Mouse (Mus musculus) right cerebral cortex, adult 18-20 months (tissue): ENCODE data around the gene Ccdc33.

Experiments used
- DNase-seq: peaks from one replicate; pipeline ENCODE4 v3.0.0; 2022; ENCODE audit warnings: mixed read lengths

Ccdc33 gene

DNA sequence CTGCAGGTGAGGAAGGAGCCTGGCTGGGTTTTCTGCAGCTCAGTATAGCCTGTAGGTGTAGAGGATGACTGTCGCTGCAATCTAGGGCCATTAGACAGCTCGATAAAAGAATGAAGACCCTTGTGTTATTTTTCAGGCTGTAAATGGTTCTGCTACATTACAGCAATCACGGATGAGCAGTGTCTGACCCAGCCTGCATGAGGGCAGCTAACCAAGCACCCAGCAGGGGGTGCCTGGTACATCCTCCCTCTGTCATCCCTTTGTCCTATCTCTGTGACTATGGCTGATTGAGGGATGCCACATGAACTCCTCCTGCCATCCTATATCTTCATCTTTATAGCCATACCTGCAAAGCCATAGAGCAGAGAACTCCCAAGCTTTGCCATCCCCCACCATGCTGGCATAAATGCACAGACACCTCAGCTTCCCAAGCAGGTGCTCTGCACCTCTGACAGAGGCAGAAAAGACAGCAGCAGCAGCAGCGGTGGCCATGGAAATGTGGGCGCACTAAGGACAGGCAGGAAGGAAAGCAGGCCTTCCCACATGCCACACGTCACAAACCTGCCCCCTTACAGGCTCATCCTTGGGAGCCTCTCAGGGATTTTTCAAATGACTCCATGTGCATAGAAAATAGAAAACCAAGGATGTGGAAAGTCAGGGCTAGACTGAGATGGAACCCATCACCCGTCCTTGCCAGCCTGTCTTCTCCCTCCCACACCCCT lies 31.2 kb downstream of the Ccdc33 start:
- DNase-seq = peak; percentile 78

DNA sequence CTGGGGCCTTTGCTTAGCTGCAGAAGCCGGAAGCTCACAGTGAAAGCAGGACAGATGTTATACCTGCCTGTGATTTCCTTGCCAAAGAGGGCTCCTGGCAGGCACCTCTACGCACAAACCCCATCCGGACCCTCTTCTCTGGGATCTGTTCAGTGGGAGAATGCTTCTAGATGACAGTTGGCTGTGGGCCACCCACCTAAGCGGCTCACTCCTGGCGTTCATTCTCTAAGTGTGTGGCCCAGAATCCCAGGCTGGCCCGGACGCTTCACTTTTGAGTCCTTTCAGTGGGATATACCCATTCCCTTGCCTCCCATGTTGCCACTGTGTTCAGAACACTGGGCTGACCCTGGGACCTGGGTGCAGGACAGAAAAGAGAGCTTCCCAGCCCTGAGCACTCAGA lies 31.8 kb downstream of the Ccdc33 start:
- DNase-seq = no peak

DNA sequence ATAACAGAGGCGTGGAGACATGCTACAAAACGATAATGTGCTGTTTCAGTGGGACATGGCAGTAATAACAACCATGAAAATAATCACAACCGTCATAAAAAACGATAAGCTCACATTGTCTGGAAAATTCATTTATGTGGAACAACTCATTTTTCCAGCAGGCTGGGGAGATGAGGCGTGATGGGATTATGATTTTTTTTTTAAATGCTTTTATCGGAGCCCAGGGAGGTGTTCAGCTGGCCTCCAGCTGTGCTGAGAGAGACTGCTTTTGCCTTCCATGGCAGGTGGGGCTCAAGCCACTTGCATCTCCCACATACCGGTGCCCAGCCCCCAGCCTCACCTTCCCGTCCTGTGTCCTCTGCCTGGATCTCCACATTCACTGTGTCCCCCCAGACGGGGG lies 32.4 kb downstream of the Ccdc33 start:
- DNase-seq = no peak

DNA sequence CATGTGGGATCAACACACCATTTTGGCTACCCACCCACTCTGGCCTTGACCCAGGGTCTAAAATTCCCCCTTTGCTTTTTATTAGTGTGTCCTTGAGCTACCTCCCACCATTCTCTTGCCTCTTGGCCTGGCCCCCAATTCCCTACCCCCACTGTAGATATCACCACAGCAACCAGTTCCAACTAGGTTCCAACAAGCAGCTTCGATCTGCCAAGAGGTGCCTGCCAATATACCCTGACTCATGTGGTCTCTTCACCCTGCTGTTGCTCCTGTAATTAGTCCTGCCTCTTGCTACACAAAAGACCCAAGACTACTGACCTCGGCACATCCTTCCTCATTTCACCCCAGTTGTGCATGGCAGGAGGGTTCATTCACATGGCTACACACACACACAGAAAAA lies 33.5 kb downstream of the Ccdc33 start:
- no peak for DNase-seq

DNA sequence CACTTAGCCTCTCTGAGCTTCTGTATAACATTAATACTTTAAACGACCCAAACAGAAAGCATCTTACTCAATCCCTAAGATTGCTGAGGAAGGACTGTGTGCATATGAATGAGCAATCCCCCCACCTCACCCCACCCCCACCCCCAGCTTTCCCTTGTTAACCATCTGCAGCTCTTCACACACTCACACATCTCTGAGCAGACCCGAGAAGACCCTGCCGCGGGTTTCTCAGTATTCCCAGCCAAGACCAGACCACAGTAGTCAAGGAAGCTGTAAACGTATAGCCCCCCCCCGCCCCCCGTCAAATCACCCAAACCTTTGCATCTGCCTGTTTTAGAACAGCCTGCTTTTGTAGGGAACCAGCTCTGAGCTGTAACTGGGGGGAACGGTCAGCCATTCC lies 34.0 kb downstream of the Ccdc33 start:
- DNase-seq = no peak

DNA sequence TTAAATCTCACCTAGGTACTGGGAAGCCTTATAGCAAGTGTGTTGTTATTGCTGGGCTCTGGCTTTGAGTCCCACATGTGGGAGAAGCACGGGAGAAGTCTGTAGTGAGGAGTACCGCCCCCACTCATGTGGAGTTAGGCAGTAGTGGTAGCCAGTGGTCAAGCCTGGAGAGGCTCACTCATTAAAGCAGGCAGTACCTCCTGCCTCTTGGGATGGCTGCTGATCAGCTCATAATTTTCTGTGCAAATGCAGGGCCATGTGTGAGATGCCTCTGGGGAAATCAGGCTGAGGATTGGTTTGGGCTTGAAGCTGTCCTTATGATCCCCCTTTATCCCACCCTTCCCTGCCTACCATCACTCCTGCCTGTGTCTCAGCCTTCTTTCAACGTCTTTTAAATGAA lies 44.1 kb downstream of the Ccdc33 start:
- no peak for DNase-seq

DNA sequence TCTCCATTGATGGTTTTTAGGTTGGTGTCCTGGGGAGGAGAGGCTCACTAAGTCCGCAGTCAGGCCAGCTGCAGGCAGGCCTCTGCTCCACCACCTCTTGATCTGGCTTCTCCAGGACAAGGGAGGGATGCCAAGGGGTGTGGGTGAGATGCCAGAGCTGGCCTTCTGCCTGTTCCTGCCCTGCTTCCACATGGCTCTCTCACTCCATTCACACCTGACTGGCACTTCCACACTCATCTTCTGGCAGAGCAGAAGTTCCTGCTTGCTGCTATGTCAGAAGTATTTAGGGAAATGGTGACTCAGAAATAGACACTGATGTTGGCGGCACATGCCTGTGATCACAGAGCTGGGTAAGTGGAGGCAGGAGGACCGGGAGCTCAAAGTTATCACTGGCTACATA lies 51.1 kb downstream of the Ccdc33 start:
- peak; percentile 74 for DNase-seq

DNA sequence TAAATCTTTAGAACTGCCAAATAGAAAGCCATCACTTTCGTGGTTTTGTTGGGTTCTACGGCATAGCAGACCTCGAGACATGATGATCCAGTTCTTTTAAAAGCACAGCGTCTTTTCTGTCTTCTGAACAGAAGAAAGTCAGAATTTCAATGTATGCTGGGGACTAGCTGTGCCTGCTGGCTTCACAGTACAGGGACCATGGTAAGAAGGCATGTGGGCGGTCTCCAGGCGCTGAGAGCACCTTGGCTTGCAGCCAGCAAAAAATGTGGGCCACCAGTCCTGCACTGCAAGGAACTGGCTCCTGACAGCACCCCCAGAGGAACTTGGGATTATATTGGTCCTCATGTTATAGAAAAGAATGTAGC lies 51.9 kb downstream of the Ccdc33 start:
- DNase-seq = peak; percentile 92

DNA sequence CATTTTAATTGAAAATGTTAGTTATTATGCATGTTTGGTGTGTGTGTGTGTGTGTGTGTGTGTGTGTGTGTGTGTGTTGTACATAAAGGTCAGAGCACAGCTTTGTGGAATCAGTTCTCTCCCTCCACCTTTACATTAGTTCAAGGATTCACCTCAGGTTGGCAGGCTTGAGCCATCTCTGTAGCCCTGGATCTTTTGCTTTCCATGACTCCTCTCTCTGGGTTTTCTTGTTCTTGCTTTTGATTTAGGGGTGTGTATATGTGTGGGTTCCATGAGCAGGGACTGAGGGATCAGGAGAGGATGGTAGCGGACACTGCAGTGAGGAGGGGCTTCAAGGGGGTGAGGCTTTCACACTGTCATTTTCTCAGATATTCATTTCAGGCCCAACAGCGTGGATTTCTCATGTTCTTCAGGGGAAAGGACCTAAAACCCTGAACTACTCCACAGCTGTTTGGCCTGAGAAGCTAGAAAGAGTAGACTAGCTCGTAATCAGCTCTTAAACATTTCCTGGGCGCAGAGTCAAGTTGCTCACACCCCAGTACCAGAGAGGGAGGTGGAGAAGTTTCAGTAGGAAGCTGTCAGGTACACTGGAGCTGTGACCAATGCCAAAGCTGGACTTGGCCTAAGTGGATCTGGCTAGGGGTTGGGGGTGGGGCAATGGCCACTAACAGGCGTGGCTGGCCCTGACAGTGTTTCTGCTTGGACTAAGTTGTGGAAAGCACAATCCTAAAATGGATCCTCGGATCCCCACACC lies 52.5 kb downstream of the Ccdc33 start:
- peak; percentile 43 for DNase-seq

DNA sequence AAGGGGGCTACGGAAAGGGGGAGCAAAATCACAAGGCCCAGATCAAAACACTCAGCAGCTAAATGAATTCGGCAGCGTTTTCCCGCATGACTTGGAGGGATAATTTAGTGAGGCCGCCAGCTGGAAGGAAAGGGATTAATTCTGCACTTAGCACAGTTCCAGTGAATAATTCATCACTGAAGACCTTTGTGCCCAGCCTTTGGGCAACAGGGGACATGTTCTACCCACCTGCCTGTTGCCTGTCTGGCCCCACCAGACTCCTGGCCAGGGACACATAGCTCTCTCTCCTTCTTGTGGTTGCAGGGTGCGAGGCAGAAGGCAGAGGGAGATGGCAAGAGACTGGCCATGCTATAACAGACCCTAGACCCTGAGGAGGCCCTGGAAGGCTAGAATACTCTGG lies 53.1 kb downstream of the Ccdc33 start:
- DNase-seq = no peak

DNA sequence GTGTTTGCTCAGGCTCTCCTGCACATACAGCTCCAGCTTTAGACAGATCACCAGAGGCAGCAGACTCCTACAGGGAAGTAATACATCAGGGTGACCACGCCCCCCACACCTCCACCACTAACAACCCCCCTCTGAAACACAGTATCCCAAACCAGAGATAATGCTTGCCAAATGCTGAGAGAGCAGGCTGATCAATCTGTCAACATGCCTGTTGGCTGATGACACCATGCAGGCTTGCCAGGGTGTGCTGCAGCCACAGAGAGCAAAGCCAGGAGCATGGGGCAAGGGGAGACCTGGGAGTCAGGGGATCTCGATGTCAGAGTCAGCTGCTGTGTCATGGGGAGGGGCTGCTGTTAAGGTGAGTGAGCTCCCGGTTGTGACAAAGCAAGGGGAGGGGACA lies 55.1 kb downstream of the Ccdc33 start, which contains the start of gene Stra6:
Gene Stra6 (plus strand): TSS at position 258 of the 400 bp plus-strand sequence.
- no peak for DNase-seq

DNA sequence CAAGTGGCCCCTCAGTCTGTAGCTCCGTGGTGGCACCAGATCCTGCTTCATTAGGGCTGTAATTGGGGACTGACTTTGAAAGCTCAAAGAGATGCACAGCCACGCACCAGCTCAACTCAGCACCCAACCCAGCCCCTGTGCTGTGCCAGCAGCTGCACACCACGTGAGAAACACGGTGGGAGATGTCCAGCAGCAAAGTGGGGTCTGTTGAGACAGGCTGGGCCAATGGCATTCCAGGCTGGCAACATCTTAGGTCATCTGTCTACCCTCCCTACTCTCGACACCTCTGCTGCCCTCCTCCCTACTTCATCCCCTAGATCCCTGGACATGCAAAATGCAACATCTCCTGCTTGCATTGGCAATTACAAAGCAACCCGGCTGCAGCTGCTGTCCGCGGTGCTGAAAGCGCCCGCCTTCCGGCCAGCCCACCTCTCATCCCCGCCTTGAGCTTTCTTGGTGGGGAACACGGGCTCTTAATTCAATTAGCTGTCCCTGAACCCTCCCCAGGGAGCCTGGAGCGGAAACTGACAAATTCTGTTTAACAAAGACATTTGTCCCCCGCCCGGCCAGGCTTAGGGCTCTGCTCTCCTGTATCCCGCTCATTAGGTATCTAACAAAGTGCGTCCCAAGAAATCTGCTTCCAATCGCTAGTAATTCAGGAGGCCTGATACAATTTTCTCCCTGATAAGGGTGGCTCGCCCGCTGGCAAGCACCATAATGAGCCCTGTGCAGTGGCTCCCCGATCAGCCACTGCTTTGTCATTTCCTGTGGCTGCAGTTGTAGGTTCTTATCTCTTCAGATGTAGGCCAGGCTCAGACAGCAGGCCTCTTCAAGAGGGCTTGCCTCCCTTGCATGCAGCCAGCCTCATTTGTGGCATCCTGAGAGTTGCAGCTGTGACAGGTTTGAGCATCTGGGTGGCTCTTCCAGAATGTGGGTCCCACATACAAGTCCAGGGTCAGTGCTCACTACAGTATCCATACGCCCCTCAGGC lies 57.7 kb downstream of the Ccdc33 start:
- no peak for DNase-seq

DNA sequence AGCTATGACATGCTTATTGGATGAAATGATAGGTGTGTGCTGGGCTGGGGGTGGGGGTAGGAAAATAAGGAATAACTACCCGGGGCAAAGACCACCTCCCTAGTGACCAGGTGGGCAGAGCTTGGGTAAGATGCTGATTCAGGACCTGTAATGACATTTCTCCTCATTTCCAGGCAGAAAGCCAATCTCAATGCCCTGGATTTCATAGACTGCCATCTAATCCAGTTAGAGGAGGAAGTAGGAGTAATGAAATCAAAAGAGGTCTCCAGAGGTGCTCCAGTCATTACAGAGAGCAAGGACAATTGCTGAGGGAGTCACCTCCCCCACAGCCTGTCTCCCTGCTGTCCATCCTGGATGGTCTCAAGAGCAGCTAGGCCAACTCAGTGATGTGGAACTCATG lies 58.7 kb downstream of the Ccdc33 start:
- DNase-seq = no peak

DNA sequence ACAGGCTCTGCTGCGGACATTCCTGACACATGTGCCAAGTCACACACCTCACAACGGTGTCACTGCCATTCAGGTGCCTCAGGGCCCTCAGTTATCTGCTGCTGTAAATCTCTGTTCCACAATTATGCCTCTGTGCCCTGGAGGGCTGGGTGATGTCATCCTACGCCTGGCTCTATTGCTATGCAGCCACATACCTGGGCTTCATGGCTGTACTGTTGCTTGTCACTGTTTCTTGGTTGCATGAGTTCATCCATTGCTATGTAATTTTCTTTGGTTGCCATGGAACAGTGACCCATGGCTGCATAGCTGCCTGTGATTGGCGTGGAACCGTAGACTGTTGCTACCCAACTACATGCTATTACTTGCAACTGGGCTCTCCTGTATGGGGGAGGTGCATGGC lies 63.0 kb downstream of the Ccdc33 start:
- DNase-seq = no peak

DNA sequence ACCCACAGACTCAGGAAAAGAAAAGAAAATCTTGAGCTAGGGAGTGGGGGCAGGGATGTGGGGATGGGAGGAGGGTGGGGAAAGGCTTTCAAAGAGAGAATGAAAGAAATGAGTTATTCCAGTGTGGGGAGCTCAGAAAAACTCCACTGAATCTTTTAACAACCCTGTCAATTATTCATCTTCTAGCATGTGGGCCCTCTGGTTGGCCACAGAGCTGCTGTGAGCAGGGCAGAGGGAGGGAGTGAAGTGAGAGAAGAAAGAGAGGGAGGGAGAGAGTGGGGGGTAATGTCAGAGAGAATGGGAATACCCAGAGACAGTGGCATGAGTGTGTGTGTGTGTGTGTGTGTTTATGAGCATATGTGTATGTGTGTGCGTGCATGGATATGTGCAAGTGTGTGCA lies 64.6 kb downstream of the Ccdc33 start:
- DNase-seq = no peak

DNA sequence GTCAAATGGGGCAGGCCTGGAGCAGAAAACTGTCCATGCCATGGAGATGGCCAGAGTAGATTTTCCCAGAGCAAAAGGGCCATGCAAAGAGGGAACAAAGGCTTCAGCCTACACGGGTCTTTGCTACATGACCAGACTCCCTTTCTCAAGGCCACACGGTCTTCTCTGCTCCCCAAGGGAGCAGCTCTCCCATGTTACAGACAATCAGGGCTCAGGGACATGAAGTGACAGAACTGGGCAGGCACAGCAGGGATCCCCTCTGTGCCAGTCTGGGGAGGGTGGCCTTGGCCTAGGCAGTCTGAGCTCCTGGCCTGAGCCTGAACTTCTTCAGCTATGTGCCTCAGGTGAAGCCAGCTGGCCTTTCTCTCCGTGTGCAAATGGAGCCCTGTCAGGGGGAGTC lies 65.1 kb downstream of the Ccdc33 start:
- DNase-seq = no peak

DNA sequence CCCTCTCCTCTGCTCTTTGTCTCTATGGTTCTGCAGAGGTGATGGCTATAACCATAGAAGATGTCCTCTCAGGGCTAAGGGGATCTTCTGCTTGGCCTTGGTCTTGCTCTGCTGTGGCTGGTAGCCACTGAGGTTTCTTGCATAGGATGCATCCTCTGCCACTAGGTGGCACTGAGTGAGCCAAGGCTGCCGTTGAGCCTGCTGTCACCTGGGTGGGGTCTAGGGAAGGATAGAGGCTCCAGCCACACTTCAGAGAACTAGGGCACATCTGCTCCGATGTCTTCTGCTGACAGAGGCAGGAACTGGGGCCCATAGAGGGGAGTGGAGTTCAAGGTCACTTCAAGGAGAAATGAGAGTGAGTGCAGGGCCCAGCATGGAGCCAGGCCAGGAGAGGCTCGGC lies 65.5 kb downstream of the Ccdc33 start:
- peak; percentile 73 for DNase-seq

DNA sequence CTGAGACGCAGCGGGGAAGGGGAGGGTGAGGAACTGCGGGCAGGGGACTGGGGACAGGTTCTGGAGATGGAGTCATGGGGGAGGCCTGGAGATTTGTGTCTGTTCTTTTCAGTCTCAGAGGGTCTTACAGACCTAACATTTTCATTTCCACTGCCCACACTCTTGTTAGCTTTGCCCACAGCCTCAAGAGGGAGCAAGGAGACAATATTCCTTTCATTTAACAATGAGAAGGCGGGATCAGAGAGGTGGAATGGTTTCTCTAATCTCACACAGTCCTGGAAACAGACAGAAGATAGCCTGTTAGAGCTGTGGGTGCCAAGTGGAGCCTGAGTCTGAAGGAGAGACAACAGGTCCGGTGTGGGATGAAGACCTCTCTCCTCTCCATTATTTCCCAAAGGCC lies 66.7 kb downstream of the Ccdc33 start:
- no peak for DNase-seq

DNA sequence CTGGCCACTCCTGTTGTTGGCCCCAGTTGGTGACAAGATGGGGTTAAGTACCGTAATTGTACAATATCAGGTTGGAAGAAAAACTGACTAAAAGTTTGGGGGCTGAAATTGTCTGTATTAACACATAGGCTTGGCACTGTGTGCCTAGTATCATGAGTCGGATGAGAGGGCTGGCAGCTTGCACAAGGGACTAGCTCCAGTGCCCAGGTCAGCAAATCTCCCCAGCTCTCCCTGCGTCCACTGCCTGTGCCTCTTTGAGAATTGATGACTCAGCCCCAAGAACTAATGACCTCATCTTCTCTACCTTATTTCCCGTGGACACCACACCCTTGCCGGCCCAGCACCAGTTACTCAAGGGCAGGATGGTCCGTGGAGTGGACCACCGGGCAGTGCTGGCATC lies 68.8 kb downstream of the Ccdc33 start:
- DNase-seq = no peak

DNA sequence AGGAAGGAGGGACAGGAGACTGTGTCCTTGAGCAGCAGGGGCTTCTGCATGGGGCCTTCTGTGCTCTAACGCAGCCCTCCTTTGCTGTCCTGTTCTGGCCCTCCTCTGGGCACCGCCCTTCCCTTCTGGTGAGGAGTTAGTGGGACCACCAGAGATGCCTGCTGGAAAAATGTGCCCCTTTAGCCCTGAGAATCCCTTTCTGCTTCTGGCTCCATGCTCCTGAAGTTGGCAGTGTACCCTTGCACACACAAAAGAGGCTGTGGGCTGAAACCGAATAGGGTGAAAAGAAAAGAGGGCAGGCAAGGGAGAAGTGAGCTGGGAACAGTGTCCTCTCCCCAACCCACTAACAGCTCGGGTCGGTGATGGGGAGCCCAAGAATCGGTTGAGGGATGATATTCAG lies 69.4 kb downstream of the Ccdc33 start:
- peak; percentile 23 for DNase-seq

DNA sequence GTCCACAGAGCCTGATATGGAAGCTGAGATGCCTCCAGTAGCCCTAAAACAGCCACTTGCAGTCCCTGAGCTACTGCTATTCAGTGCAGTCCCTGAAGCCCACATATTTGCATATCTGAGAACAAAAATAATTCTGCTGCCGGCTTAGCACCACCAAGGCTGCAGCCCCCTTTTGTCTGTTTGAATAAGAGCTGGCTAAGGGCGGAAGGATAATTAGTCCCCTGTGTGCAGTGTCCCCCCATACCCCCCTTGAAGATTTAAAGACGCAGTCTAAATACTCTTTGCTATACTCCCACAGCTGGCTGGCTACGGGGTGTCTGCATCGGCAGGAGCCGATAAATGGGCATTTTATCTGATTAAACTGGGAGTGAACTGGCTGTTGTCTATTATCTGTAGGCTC lies 70.0 kb downstream of the Ccdc33 start:
- DNase-seq = no peak

DNA sequence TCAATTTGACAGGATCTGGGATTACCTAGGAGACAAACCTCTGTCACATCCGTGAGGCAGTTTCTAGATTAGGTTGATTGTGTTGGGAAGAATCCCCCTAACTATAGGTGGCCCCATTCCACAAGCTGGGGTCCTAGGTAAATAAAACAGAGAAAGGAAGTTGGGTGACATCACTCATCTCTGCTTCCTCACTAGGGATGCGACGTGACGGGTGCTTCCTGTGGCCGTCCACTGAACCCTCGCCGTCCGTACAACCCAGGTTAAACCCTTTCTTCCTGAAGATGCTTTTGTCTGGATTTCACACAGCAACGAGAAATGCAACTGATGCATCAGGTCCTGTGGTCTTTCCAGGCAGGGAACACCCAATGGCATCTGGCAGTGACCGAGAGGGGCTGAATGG lies 71.6 kb downstream of the Ccdc33 start:
- DNase-seq = no peak

DNA sequence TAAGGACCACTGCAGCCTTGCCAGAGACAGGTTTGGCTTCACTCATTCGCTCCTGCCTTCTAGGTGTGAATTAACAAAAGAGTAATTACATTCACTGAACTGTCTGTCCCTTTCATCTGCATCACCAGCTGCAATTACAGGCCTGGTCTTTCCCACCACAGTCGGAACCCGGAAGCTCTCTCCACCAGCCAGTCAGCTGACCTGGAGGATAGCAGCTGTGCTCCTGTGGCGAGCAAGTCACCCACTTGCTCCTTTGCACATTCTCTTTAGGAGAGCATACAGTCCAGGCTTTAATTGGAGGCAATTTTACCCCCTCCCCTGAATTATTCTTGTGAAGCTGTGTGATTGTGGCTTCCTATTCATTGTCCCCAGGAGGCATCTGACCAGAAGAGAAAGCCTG lies 73.0 kb downstream of the Ccdc33 start:
- no peak for DNase-seq

DNA sequence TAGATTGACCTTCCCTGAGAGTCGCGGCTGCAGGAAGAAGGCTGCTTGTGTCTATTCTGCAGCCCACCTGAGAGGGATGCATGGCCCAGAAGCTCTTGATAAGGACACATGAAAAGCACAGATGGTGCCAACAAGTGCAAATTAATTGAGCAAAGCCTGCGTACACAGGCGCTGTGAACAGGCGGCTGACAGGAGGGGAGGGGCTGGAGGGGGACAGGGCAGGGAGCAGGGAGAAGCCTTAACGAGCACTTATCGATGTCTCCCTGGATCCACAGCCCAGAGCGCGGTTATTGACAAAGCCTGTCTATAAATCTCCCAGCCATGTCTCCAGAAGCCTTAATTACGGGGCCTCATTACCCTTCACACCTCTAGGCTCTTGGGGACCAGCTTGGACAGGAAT lies 73.8 kb downstream of the Ccdc33 start:
- DNase-seq = no peak
